Mouse (Mus musculus) monocyte, adult 5-6 weeks (primary cell): ENCODE data around the gene Hmcn1. TPM values are rescaled to one million over a fixed set of nuclear protein-coding genes. Genes with fewer than 3 reads are reported as not detected.

Experiments
- ATAC-seq: fragments of 153-309, 156-312 bp; replicated peaks from 2 replicates; pipeline ENCODE4 v1.8.0; 2017; ENCODE audit warnings: mild to moderate bottlenecking; ENCODE audit not compliant: low TSS enrichment, insufficient number of reproducible peaks, severe bottlenecking, poor library complexity, low FRiP score
- total RNA-seq: library from RNA; stranded (forward); fragments of 200-1000, 200-491, 200-594 nt; gene quantifications from 3 replicates; pipeline ENCODE4 v1.2.3, GENCODE M21; 2017

The Hmcn1 gene
- total RNA-seq, 1 experiment from 2014 or later = not detected

DNA sequence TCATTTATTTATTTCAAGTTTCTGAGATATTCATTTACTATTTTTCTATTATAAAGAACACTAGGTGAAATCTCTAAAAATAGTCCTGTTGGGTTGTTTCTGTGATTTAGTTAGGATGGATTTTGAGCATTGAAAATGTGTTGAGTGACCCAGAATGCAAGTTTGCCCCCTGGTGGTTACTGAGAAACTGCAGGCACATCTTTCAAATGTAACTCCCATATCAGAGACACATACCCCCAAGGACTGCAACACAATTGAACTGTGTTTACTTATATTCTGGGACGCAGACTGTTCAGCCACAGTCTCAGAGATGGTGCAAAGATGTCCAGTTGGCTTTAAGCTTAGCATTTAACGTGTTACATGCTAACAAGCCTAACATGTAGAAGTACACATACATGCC lies 402.0 kb downstream of the Hmcn1 start:
- ATAC-seq = no peak

DNA sequence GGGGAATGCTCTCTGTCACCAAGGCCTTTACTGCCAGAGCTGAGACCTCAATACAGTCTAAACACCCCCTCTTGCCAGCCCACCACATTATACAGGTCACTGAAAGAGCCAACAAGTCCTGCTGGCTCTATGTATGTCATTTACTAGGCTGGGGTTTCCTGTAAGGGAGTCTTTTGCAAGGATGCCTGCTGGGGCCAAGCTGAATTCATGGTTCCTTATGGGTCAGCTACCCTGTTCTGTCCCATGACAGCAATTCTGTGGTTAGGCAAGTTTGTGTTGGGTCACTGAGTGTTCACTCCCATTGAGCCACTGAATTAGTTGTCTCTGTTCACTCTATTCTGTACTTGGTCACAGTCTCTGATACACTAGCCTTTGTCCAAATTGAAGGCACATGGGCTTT lies 405.8 kb downstream of the Hmcn1 start:
- ATAC-seq = no peak

DNA sequence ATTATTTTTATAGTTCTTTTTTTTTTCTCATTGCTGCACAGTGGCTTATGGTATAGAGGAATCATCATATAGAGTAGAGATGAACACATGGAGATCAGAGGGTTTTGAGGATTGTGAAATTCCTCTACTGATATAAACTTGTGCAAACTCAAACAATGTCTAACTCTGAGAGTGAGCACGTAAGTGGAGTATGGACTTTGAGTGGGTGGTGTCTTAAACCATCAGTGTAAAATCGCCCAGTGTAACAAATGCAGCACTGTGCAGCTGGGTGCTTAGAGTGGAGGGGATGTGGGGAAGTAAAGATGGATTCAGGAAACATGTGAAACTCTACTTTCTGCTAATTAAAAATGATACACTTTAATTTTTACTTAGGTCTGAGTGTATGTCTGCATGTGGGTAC lies 408.8 kb downstream of the Hmcn1 start:
- no peak for ATAC-seq

DNA sequence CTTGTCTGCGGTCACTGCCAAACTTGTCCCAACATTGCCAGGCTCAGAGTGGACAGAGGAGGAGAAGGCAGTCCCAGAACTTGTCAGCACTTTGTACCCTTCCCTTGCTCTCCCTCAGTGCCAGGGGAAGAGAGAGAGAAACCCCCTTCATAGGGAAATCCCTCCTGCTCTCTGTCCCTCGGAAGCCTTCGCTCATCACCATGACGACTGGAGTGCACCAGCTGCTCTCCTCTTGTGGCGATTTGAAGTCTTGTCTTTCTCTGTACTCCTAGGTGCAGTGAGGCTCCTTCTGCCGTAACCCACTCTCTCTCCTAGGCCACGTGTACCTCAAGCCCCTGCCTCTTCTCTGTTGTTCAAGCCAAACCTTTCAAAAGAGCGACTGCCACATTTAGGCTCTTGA lies 409.5 kb downstream of the Hmcn1 start:
- no peak for ATAC-seq

DNA sequence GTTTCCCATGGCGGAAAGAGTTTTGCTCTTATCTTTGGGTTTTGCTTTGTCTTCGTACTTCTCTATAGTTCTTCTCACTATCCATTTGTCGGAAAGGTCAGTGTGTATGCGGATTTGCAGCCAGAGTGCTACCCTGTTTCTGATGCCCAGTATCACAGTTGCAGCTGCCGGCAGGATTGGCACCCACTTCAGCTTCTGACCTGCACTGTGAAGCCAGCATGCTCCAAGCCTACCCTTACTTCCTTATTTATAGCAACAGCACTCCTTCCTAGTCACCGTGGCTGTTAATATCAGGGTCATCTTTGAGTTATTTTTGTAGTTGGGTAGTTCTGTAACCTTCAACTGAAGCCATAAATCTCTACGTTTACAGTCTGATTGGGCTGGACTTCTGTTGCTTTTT lies 412.7 kb downstream of the Hmcn1 start:
- ATAC-seq = no peak

DNA sequence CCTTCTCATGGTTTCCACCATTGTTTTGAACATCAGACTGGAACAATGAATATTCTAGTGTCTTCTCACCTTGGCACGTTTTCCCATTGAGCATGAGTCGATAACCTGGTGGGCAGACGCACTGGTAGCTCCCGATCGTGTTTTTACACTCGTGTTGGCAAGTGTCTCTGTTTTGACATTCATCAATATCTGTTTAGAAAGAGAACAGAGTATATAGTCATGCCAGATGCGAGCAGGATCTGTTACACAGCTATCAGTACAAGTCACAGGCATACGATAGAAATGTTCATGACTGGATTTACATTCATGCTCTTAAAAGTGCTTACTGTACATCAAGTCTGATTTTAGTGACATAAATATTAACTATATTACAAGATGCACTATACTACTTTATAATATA lies 419.8 kb downstream of the Hmcn1 start:
- no peak for ATAC-seq

DNA sequence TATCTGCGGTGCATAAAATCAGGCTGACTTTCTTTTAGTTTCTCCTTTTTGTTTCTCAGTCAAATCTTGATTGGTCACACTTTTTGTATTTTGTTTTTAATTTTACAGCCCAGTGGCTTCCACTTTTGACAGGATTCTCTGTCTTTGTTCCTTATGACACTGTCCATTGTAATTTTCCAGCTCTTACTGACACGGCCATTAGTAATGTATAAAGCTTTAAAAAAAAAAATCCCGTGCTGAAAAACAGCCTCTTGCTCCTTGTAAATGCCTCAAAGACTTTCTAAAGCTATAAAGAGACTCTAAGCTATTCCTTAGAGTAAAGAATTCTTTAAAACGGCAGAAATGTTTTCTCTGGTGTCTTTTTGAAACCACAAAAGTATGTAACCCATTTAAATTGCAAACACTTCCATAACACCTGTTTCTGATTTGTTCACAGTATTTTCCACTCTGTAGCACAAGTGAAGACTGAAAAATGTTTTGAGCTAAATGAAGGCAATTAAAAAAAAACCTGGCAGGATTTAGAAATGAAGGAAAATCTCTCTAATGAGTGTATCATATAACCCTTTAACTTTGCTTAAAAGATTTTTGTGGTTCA lies 422.6 kb downstream of the Hmcn1 start:
- ATAC-seq = no peak

DNA sequence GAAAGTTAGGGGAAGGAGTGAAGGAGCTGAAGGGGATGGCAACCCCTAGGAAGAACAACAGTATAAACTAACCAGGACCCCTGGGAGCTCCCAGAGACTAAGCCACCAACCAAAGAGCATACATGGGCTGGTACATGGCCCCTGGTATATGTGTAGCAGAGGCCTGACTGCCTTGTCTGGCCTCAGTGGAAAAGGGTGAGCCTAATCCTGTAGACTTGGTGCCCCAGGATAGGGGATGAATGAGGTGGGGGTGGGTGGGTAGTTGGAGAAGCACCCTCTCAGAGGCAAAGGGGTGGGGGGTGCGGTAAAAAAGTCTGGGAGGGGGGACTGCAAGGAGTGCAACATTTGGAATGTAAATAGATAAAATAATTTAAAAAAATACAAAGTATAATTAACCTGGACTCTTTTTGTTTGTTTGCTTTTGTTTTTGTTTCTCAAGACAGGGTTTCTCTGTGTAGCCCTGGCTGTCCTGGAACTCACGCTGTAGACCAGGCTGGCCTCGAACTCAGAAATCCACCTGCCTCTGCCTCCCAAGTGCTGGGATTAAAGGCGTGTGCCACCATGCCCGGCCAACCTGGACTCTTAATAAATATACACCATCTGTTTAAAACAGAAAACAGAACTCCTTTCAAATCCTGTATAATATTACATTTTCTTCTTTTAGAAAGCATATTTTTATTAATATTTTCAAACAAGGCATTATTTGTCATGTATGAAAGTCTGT lies 423.3 kb downstream of the Hmcn1 start:
- ATAC-seq = no peak

DNA sequence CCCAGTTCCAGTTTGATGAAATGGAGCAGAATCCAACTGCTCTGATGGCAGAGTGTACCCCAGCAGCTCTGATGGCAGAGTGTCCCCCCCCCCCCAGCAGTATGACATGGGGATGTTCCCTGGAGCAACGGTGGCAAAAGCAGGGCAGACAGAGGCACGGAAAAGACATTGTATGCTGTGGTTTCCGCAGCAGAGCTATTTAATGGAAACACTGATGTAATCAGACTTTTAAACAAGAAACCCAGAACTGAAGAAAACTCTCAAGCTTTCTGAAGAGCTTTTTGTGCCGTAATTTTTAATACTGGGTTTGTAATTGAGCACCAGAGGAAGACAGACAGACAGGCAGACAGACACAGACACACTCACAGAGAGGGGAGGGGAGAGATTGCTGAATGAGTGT lies 426.9 kb downstream of the Hmcn1 start:
- ATAC-seq = no peak

DNA sequence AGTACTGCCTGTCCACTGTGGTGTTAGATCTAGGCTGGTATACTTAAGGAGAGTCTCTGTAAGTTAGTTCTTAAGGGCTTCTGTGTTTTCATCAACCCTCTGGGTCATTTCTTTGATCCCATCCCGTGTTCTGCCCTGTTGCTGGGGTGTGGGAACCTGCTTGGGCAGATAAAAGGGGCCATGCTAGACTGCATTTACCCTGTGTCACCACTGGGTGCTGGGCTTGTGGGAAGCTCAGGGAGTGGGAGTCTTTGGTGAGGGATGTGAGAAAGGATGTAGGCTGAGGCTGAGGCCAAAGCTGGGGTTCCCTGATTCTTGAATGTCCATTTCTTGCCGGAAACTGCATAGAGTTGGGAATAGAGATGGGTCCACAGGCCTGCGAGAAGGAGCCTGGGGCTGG lies 436.6 kb downstream of the Hmcn1 start:
- ATAC-seq = no peak

DNA sequence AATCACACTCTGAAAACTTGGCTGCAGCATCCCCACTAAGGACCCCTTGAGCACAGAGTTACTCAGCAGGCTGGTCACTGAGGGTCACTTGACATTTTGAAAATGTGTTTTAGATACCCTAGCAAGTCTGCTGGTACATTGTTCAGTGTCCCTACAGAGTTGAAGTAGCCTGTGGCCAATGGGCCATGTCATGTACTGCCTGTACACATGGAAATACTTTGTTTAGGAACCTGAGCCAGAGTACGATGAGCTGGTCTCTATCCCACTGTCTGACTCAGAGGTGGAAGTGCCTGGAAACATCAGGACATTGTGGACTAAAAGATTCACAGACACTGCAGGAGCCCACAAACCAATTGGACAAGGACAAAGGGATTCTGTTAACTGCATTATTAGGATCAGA lies 441.8 kb downstream of the Hmcn1 start:
- no peak for ATAC-seq

DNA sequence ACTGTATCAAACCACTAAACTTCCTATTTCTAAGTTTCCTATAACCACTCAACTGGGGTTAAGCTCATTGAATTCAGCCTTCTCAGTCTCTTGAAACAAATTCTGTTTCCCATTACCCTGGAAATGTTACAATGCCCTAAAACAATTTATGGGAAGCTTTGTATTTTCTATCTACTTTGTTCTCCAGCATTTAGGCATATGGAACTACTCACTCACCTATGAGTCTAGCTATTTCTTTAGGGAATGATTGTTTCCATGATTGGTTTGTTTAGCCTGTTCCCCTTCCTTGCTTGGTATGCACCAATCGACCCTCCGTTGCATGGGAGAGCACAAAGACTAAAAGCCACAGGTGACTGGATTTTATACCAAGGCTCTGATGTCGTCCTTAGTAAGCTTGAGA lies 446.8 kb downstream of the Hmcn1 start:
- ATAC-seq = no peak

DNA sequence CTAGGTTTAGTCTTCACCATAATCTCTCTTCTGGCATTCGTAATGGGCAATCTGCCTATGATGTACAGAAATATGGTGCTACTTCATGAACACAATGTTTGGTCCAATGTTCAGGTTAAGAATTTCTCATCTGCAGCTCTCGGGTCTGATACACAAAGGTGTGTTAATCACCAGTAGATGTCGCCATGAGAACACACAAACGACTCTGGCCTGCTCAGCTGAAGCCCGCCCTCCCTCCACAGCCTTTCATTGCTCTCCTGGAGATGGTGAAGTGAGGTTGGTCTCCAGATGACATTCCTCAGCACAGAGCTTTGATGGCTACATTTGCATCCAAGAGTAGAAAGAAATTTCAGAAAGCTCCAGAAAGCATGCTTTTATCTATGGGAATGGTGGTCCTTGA lies 453.0 kb downstream of the Hmcn1 start:
- no peak for ATAC-seq

DNA sequence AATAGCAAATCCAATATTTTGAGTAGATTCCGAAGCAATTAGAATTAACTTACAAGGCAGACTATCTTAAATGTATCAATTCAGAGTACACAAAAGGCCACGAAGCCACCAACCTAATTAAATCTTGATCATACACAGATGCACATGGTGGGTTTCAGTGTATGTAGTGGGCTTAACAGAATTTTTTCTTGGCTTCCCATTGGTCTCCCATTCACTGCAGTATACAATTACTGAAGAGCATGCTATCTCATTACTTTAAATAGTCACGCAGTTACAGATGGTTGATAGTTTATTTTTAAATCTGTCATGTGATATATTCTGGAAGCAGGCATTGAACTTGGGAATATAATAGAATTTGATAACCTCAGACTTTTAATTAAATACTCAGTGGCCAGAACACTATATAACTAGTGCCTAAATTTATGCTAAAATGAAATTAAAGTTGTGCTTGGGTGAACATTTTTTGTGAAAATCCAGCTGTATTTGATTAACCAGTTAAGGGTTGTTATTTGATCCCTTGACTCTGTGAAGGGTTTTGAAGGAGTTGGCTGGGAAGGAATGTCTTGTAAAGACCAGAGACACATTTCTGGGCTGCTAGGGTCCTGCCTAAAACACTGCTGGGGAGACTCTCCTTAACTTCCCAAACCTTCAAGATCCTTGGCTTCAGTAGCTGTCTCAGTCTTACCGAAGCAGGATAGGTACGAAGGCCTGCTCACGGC lies 455.7 kb downstream of the Hmcn1 start:
- ATAC-seq = no peak

DNA sequence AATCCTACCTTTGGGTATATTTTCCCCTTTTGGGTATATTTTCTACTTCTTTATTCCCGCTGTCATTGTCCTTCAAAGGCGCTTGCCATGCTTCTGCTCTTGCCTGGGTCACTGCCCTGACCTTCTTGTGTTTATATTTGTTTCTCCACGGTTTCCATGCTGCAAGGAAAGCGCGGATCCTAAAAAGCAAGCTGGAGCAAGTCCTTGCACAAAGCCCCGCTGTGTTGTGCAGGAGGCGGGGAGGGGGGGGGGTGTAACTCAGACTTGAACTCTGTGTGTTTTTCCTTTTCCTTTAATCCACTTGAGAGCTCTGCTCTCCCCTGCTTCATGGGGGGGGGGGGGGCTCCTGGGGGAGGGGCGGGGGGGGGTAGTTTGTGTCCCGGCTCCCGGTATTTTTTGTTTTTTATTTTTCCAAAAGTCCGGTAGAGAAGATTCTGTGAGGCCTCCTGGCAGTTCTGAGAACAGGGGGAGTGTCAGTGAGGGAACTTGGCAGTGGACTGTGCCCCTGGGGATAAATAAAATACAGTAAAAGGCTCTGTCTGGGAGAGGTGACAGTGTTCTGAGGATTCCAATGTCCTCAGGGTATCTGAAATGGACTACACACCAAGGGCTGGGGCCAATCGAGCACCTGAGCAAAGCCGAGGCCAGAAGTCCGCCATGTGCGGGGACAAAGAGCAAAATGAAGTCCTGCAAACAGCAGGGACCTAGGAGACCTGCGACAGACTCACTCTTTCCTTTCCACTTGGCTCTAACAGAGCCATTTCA lies 457.3 kb downstream of the Hmcn1 start:
- ATAC-seq = no peak

DNA sequence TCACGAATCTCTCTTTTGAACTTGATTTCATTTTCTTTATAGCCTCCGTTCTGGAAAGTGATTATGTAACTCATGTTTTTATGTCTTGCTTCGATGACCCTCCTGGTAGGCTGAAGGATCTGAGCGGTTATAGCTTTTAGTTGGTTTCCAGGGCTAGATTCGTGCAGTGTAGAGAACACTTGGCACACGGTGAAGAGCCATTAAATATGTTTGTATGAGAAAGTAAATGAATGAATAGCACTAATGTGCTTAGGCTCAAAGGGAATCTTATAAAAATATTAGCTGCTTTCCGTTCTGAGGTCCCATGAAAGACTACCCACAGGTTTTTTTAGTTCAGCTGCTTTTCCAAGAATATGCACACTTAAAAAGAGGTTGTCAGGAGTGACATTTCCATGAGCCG lies 458.6 kb downstream of the Hmcn1 start:
- no peak for ATAC-seq

DNA sequence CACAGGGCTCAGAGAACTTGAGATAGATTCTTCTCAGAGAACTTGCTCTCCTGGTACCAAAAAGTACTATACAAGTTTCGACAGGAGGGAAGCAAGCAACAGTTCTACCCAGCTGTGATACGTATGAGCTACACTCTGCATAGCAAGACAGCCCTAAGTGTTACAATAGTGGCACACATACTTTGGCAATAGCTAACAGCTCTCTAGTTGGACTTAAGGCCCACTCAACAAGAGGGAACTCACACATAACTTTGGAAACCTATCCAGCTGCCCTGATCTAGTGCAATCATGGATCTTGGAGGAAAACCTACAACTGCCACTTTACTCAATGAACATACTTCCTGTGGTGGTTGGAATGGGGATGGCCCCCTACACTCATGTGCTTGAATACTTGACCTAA lies 480.2 kb downstream of the Hmcn1 start:
- no peak for ATAC-seq
